Mouse (Mus musculus): Measurements from ENCODE around the gene Socs2.
A peak's percentile ranks its signal among the peaks of the same experiment; 100 is the strongest.
"Not testable (repeated sequence)": the region's sequence is repeated elsewhere in the genome, so short reads cannot be mapped to it uniquely, and the experiment has no call there.

The Socs2 gene

DNA sequence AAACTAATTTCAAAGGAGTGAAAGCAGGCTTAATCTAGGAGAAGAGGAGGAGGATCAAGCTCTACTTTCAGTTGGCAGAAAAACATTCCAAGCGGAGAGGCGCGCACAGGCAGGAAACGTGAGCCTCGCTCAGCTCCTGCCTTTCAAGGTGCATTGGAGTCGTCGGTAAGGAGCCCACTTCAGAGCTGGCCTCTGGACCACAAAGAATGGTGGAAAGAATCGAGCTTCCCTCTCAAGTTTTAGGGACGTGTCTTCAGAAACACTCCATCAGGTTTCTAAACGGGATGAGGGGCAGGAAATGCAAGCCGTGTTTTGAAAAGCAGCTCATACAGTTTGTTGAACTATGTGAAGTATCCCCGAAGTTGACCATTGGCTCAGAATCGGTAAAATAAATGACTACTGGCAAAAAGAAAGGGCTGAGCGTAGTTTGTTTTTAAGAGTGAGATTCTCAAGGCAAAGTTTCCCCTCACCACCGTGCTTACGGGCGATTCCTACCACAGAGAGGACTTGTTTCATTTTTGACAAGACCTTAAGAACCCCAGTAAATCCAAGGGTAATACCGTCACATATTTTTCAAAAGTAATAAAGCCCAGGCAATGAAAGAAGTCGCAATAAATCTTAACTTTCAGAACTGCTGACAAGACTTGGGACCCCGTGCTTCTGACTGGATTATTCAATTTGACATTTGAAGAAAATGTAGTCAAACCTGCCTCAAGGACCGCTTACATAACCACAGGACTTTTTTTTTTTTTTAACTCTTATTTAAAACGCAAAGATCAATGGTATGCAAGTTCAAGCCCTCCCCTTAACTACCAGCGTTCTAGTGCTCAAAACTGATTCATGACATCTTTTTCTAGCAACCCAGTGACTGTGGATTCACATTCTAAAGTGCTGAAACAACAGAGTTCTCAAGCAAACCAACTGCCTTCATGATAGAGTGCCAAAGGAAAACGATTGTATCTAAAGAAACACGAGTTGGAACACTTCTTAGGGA lies 21.9 kb downstream of the Socs2 start:
- peak; percentile 55 for ATAC-seq (ENCODE audit: low TSS enrichment)

DNA sequence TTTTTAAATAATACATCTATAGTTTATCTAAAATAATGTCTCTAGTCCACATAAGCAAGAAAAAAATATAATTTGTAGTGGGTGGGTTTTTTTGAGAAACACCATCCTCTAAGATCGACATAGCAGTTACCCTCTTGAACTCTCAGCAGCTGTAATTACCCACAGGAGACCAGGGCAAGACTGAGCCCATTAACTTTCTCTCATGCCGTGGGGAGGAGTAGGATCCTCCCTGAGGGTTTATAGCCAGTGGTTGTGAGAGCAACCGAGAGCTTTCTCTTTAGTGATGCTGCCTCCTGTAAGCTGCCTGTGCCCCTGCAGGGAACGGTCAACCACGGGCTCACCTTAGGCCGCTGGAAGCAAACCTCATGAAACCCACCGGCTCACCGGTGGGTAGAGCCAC lies 24.9 kb downstream of the Socs2 start:
- no peak for ATAC-seq (ENCODE audit: low TSS enrichment)

GRCm38 (mm10) chr10:95390871-95391270 lies 26.1 kb downstream of the Socs2 start:
- ATAC-seq (ENCODE audit: low TSS enrichment), result no peak

DNA sequence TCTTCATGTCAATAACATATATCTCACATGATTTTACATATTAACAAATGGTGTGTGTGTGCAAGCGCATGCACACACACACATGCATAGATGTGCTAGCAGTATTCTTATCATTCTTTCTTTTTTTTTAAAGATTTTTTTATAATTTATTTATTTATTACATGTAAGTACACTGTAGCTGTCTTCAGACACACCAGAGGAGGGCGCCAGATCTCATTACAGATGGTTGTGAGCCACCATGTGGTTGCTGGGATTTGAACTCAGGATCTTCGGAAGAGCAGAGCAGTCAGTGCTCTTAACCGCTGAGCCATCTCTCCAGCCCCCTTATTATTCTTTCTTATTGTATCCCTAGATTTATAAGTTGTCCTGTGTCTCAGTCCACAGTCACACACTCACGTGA lies 27.2 kb downstream of the Socs2 start:
- ATAC-seq (ENCODE audit: low TSS enrichment), result not testable (repeated sequence)

DNA sequence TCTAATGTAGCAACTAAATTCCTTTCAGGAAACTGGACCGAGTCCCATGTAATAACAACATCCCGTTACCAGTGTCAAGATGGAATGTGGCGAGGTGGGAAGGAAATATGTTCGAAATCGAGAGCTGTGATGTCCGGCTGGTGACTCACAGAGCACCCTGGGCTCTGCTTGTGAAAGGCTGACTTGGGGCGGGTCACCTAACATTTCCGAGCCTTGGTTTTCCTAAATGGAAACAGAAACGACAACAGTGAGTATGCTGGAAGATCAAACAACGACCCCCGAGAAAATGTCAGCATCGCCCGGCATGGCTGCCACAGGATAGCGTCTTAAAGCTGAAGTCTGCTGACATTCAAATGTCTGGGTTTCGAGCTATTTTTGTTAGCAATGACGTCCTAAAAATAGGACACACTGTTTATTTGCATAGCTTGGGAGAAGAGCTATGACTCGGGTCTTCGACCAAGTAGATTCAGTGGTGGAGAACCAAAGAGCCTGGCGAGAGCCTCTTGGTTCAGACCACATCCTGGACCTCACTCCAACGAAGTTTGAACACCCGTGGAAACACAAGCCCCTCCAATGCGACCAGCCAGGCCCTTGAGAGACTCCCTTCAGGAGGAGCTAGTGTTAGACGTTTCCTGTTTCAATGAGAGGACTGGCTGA lies 28.0 kb downstream of the Socs2 start:
- ATAC-seq (ENCODE audit: low TSS enrichment), result no peak

DNA sequence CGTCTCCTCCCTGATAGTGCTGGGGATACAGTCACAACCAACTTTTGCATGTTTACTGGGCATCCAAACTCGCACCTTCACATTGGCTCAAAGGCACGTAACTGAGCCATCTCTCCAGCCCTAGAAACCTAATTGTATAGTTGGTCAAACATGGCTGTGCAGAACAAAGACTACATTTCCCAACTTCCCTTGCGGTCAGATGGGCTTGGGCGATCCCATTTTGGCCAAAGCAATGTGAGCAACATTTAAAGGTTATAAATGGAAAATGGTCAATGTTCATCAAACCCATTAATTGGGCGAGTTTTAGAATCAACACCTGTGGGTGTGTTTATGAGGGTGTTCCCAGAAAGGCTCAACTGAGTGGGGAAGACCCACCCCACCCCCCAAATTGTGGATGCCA lies 30.5 kb downstream of the Socs2 start:
- no peak for ATAC-seq (ENCODE audit: low TSS enrichment)

- ATAC-seq (ENCODE audit: low TSS enrichment), result no peak
Observed at GRCm38 (mm10) chr10:95385801-95386203, 31.2 kb downstream of the Socs2 start.

GRCm38 (mm10) chr10:95385081-95385480 lies 31.9 kb downstream of the Socs2 start:
- ATAC-seq (ENCODE audit: low TSS enrichment), result no peak

DNA sequence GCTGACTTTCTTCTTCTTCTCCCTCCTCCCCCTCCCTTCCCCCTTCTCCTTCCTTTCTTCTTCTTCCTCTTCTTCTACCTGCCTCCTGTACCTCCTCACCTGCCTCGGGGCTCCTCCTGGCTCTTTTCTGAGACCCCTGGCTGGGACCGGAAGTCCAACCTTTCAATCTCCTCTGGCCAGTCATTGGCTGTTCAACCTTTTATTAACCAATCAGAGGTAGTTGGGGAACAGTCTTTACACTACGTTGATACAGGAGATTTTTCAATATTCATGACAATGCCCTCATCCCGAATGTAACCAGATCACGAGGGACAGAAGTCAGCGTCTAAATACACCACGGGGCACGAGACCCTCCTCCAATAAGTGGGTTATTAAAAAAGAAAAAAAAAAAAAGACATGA lies 32.5 kb downstream of the Socs2 start:
- no peak for ATAC-seq (ENCODE audit: low TSS enrichment)

GRCm38 (mm10) chr10:95373340-95373739 lies 43.6 kb downstream of the Socs2 start:
- no peak for ATAC-seq (ENCODE audit: low TSS enrichment)

- ATAC-seq (ENCODE audit: low TSS enrichment), result no peak
Observed at GRCm38 (mm10) chr10:95371942-95372341, 45.0 kb downstream of the Socs2 start.

DNA sequence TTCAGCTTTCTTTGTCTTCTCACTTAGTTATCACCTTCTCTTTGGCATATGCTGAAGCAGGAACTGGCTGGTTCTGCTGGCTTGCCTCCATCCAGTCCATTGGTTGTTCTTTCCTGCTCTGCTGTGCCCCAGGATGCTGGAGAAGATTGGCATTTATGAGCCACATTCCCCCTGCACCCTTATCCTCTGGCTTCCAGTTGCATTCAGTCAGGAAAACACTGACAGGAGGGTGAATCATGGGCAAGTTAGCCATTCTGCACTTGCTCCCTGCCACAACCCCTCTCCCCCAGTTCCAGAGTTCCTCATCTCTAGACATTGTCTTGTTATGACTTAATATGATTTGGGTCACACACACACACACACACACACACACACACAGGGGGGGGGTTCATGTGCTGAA lies 47.8 kb downstream of the Socs2 start:
- no peak for ATAC-seq (ENCODE audit: low TSS enrichment)

GRCm38 (mm10) chr10:95368151-95368550 lies 48.8 kb downstream of the Socs2 start:
- no peak for ATAC-seq (ENCODE audit: low TSS enrichment)

- ATAC-seq (ENCODE audit: low TSS enrichment), result no peak
Observed at GRCm38 (mm10) chr10:95367661-95368089, 49.3 kb downstream of the Socs2 start.

DNA sequence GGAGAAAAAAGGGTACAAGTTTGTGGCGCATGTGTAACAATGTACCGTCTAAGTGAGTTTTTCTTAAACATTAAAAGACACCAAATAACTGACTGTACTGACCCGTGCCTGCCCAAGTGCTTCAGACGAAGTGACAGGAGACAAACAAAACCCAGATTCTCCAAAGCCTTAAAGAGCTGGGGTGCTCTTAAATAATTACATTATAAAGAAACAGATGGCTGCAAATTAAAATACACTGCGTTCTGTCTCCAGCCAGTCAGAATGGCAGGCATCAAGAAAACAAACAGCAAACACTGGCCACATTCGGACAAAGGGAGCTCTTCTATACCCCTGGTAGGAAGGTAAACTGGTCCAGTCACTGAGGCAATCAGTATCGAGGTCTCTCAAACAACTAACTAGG lies 49.7 kb downstream of the Socs2 start:
- no peak for ATAC-seq (ENCODE audit: low TSS enrichment)

GRCm38 (mm10) chr10:95362326-95362725 lies 54.7 kb downstream of the Socs2 start:
- no peak for ATAC-seq (ENCODE audit: low TSS enrichment)

GRCm38 (mm10) chr10:95361260-95361841 lies 55.6 kb downstream of the Socs2 start:
- no peak for ATAC-seq (ENCODE audit: low TSS enrichment)

DNA sequence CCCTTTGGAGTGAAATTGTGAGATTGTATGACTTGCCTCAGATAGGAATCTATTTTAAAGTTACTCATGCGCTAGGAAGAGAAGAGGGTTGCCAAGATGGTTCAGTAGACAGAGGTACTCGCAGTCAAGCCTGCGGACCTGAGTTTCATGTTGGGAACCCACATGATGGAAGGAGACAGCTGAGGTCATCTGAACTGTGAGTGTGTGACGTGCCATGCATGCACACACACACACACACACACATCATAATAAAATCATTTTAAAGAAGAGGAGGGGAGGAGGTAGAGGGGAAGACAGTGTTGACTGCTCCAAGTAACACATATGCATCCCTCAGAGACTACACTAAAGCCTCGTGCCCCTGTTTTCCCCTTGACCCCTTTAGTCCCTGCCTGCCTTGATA lies 56.9 kb downstream of the Socs2 start:
- ATAC-seq (ENCODE audit: low TSS enrichment), result no peak

GRCm38 (mm10) chr10:95357721-95358120 lies 59.3 kb downstream of the Socs2 start:
- no peak for ATAC-seq (ENCODE audit: low TSS enrichment)

- no peak for ATAC-seq (ENCODE audit: low TSS enrichment)
Observed at GRCm38 (mm10) chr10:95356711-95357110, 60.3 kb downstream of the Socs2 start.

DNA sequence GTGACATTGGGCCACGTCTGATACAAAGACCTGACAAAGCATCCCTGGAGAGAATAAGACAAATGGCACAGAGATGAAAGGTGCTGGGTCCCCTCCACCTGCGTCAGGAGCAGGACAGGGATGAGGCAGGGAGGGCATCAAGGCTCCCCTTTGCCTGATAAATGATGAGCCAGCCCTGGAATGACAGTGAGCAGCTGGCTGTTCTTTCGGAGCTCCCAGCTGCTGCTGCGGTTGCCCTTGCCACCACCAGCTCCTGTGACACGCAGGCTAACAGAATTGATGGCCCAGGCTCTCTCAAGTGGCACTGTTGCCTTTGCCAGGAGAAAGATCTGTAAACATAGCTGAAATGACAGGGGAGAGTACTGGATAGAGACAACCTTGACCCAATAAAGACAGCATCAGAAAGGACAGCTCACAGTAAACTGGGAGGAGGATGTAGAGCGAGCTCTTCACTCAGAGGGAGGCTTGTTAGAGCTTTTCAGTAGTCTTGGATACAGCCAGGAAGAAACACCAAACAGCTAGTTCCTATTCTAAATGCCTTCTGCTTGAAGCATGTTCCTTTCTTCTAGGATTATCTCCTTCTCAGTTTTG lies 61.2 kb downstream of the Socs2 start:
- 0 out of 2 replicates have a peak, but pooled peaks have one; percentile 20 for ATAC-seq (ENCODE audit: low TSS enrichment)

DNA sequence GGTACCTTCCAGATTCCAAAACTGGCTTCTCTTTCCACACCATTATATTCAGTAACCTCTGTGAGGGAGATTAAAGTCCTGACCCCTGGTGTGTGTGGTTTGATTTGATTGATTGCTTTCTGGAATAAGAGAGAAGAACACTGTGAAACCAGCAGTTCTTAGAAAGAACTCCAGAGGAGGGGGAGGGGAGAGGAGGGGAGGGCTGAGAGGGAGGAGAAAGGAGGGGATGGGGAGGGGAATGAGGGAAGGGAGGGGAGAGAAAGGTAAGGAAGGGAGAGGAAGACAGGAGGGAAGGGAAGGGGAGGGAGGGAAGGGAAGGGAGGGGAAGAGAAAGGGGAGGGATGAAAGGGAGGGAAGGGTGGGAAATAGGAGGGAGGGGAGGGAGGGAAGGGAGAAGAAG lies 62.3 kb downstream of the Socs2 start:
- ATAC-seq (ENCODE audit: low TSS enrichment), result no peak
